Mouse (Mus musculus) kidney, postnatal 14 days (tissue): ENCODE results near the gene Stk38.
"Not testable (repeated sequence)": the region's sequence is repeated elsewhere in the genome, so short reads cannot be mapped to it uniquely, and the experiment has no call there.

Experiments used
- DNase-seq: peaks from one replicate; pipeline ENCODE4 v3.0.0; 2022; ENCODE audit warnings: mixed read lengths

Stk38 gene

GRCm38 (mm10) chr17:29007641-29008325 lies at the start of gene Stk38:
Gene Stk38, minus strand, starts transcription at chr17:29007995.
- peak; percentile 96 for DNase-seq

GRCm38 (mm10) chr17:29057361-29057890 lies 49.6 kb upstream of the Stk38 start:
- DNase-seq: no peak

- no peak for DNase-seq
These were observed 48.9 kb upstream of the Stk38 start for GRCm38 (mm10) chr17:29056699-29057151.

GRCm38 (mm10) chr17:29056207-29056606 lies 48.4 kb upstream of the Stk38 start:
- DNase-seq: no peak

- no peak for DNase-seq
These were observed 47.8 kb upstream of the Stk38 start for GRCm38 (mm10) chr17:29055586-29055985.

GRCm38 (mm10) chr17:29054429-29054828 lies 46.6 kb upstream of the Stk38 start:
- no peak for DNase-seq

- peak; percentile 75 for DNase-seq
These were observed 46.0 kb upstream of the Stk38 start for GRCm38 (mm10) chr17:29053841-29054240.

- no peak for DNase-seq
These were observed 45.3 kb upstream of the Stk38 start for GRCm38 (mm10) chr17:29053067-29053466.

- no peak for DNase-seq
These were observed 43.0 kb upstream of the Stk38 start for GRCm38 (mm10) chr17:29050791-29051190.

GRCm38 (mm10) chr17:29049923-29050322 lies 42.1 kb upstream of the Stk38 start:
- no peak for DNase-seq

GRCm38 (mm10) chr17:29049508-29049889 lies 41.7 kb upstream of the Stk38 start:
- DNase-seq: no peak

- peak; percentile 89 for DNase-seq
These were observed 41.1 kb upstream of the Stk38 start for GRCm38 (mm10) chr17:29048748-29049507.

- no peak for DNase-seq
These were observed 40.1 kb upstream of the Stk38 start for GRCm38 (mm10) chr17:29047697-29048514.

GRCm38 (mm10) chr17:29046863-29047262 lies 39.1 kb upstream of the Stk38 start:
- DNase-seq: no peak

GRCm38 (mm10) chr17:29045741-29046530 lies 38.1 kb upstream of the Stk38 start:
- peak; percentile 84 for DNase-seq

- DNase-seq: no peak
These were observed 37.1 kb upstream of the Stk38 start for GRCm38 (mm10) chr17:29044925-29045319.

GRCm38 (mm10) chr17:29044146-29044924 lies 36.5 kb upstream of the Stk38 start:
- no peak for DNase-seq

- no peak for DNase-seq
These were observed 35.8 kb upstream of the Stk38 start for GRCm38 (mm10) chr17:29043583-29043982.

GRCm38 (mm10) chr17:29042569-29042968 lies 34.8 kb upstream of the Stk38 start:
- no peak for DNase-seq

GRCm38 (mm10) chr17:29041632-29042031 lies 33.8 kb upstream of the Stk38 start:
- not testable (repeated sequence) for DNase-seq

GRCm38 (mm10) chr17:29039351-29039750 lies 31.6 kb upstream of the Stk38 start:
- no peak for DNase-seq
